ENCODE assay signal across 28 mouse cellular contexts in the genomic region with DNA sequence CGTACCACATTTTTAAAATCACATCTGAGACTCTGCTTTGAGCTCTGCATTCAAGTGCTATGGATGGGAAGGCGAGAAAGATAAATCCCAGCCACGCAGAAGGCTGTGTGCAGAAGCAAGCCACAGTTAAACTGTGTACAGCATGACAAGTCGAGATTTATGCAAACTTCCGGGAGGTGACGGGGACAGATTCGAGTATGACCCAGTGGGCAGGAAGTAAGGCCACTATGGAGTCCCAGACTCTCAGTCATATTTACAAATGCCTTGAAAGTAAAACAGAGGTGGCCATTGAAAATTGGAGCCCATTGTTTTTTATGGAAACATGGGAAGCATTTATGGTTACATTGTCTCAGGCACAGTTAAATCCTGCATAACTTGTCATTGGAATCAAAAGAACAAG. TPM values are rescaled to one million over a fixed set of nuclear protein-coding genes. Genes with fewer than 3 reads are reported as not detected.
DNase-seq lines count a peak whose midpoint lies in the region; ATAC-seq and TF ChIP-seq lines count a peak whose summit lies in the region.
"Had no signal": no experiment of that assay in that cellular context is flagged by ENCODE, and none has a peak within 500 bp of the region (broad histone marks: within the 10 kb centered on the region; RNA-seq: fewer than 3 reads in every experiment).

No protein-coding gene starts in this region.

- no peak overlapping the region for H3K4me2 ChIP-seq in lung, postnatal 0 days (replicated peaks; ENCODE audit: low read depth, low read length)
- H3K4me2 ChIP-seq in kidney, embryonic 16.5 days (replicated peaks; ENCODE audit: low read depth, low read length) = no peak overlapping the region
- H3K4me2 ChIP-seq: embryonic facial prominence, embryonic 12.5 days; forebrain, embryonic 13.5 days; heart, embryonic 15.5 days; liver, embryonic 11.5 days; lung, embryonic 15.5 days; midbrain, embryonic 11.5 days; neural tube, embryonic 13.5 days had no signal

- 12% methylated on average over 7 of the region's 7 CpGs for WGBS in lung, postnatal 0 days
- 37% methylated on average over 7 of the region's 7 CpGs for WGBS in kidney, embryonic 16.5 days

- no peak overlapping the region for H3K9ac ChIP-seq in lung, postnatal 0 days (replicated peaks; ENCODE audit: low read depth)
- H3K9ac ChIP-seq in kidney, embryonic 16.5 days (replicated peaks; ENCODE audit: low read length) = no peak overlapping the region
- H3K9ac ChIP-seq: embryonic facial prominence, embryonic 12.5 days; forebrain, embryonic 13.5 days; heart, embryonic 15.5 days; lung, embryonic 15.5 days; neural tube, embryonic 13.5 days had no signal

- no peak for TF ChIP-seq CTCF in lung, postnatal 0 days (IDR thresholded peaks at IDR 0.05)

- H3K27me3 ChIP-seq in lung, postnatal 0 days (replicated peaks; ENCODE audit: insufficient read depth, low read length) = no peaks in the 10 kb centered on the region
- H3K27me3 ChIP-seq in kidney, embryonic 16.5 days (ENCODE audit: insufficient read depth, low read length) = no peaks in the 10 kb centered on the region
- H3K27me3 ChIP-seq: embryonic facial prominence, embryonic 12.5 days; forebrain, embryonic 13.5 days; lung, embryonic 15.5 days; neural tube, embryonic 13.5 days had no signal

- peak; percentile 60 for DNase-seq in lung, postnatal 0 days (ENCODE audit: low spot score)
- DNase-seq in lung, postnatal 25 days (ENCODE audit: low spot score) = no peak
- peak; percentile 3 for DNase-seq in lung, postnatal 14 days
- DNase-seq in thymus, postnatal 36 days = no peak
- DNase-seq in heart, adult 9 months (ENCODE audit: low spot score in 2 of 2) = no peak
- DNase-seq in thymus, postnatal 14 days = no peak
- DNase-seq: adrenal gland, adult 8-10 months; cerebellum, adult 9-11 months; gastrocnemius, postnatal 10 days; heart, adult 18-20 months; heart, postnatal 4 days; right cerebral cortex, postnatal 14 days; spleen, adult 18-20 months had no signal

- no peak overlapping the region for H3K27ac ChIP-seq in lung, postnatal 0 days (ENCODE audit: low read length)
- H3K27ac ChIP-seq in kidney, embryonic 16.5 days (ENCODE audit: low read length) = no peak overlapping the region
- H3K27ac ChIP-seq: embryonic facial prominence, embryonic 12.5 days; forebrain, embryonic 13.5 days; heart, embryonic 15.5 days; lung, embryonic 15.5 days; neural tube, embryonic 13.5 days had no signal

- peak; percentile 74 for ATAC-seq in lung, postnatal 0 days
- ATAC-seq in kidney, embryonic 16.5 days (ENCODE audit: low FRiP score, low TSS enrichment) = peak; percentile 76; the same call in 1 of the 2 replicates
- ATAC-seq: forebrain, embryonic 13.5 days; hindbrain, embryonic 16.5 days; intestine, embryonic 16.5 days; Patski had no signal

- no peaks in the 10 kb centered on the region for H3K36me3 ChIP-seq in lung, postnatal 0 days (ENCODE audit: insufficient read depth, low read length)
- H3K36me3 ChIP-seq in kidney, embryonic 16.5 days (ENCODE audit: insufficient read depth, low read length) = no peaks in the 10 kb centered on the region
- H3K36me3 ChIP-seq: embryonic facial prominence, embryonic 12.5 days; heart, embryonic 15.5 days; lung, embryonic 15.5 days; neural tube, embryonic 13.5 days had no signal

- peaks cover 7% of the 10 kb centered on the region; the same call in 1 of the 2 replicates for H3K4me1 ChIP-seq in lung, postnatal 0 days (ENCODE audit: insufficient read depth, low read depth, low read length)
- 0 out of 2 replicates have a peak, but pooled peaks cover 6% of the 10 kb centered on the region for H3K4me1 ChIP-seq in kidney, embryonic 16.5 days (ENCODE audit: insufficient read depth, low read length)
- H3K4me1 ChIP-seq: embryonic facial prominence, embryonic 12.5 days; heart, embryonic 15.5 days; neural tube, embryonic 13.5 days had no signal

- no peaks in the 10 kb centered on the region for H3K9me3 ChIP-seq in lung, postnatal 0 days (ENCODE audit: low read length)
- H3K9me3 ChIP-seq in kidney, embryonic 16.5 days (ENCODE audit: low read length) = no peaks in the 10 kb centered on the region
- H3K9me3 ChIP-seq: embryonic facial prominence, embryonic 12.5 days; forebrain, embryonic 13.5 days; heart, embryonic 15.5 days; lung, embryonic 15.5 days; neural tube, embryonic 13.5 days had no signal

- TF ChIP-seq EP300 in lung, postnatal 0 days (IDR thresholded peaks at IDR 0.05) = no peak

- no peak overlapping the region for H3K4me3 ChIP-seq in lung, postnatal 0 days (ENCODE audit: low read depth, low read length)
- H3K4me3 ChIP-seq in kidney, embryonic 16.5 days (ENCODE audit: low read length) = no peak overlapping the region
- H3K4me3 ChIP-seq: embryonic facial prominence, embryonic 12.5 days; erythroblast, embryonic 14.5 days; forebrain, embryonic 13.5 days; heart, embryonic 15.5 days; lung, embryonic 15.5 days; neural tube, embryonic 13.5 days had no signal

RNA-seq across cellular contexts. Expression of gene Ppp1r1c, which starts 58.1 kb away (rescaled TPM):
- polyA plus RNA-seq in lung, postnatal 0 days (2015; fragmentation: Nextera tagmentation; extraction: Ambion mirVana) = not detected in 2 replicates
- not detected in 2 replicates for polyA plus RNA-seq in kidney, embryonic 16.5 days (2015; fragmentation: Nextera tagmentation; extraction: Ambion mirVana)
- polyA plus RNA-seq: erythroblast, embryonic 14.5 days; intestine, embryonic 16.5 days; limb, embryonic 11.5 days; Patski; stomach, embryonic 16.5 days; thymus, postnatal 0 days had no signal

Comparison
In these comparisons a context has a peak if more than half of its experiments do, and no peak if none do; other contexts are left out.
1. DNase-seq: peak in lung, postnatal 0 days (single experiment) and lung, postnatal 14 days (single experiment); none in lung, postnatal 25 days (single experiment), thymus, postnatal 36 days (0 of 2), heart, adult 9 months (0 of 2) and thymus, postnatal 14 days (single experiment).